Comparison of ENCODE assay signal across 8 mouse cellular contexts in genomic region chr5:120587940-120588568, GRCm38 (mm10). TPM values are rescaled to one million over a fixed set of nuclear protein-coding genes. Genes with fewer than 3 reads are reported as not detected.
DNase-seq lines count a peak whose midpoint lies in the region; ATAC-seq lines count a peak whose summit lies in the region.

No protein-coding gene starts in this region.

- H3K27me3 ChIP-seq in forebrain, embryonic 13.5 days, result no peaks in the 10 kb centered on the region
- H3K27me3 ChIP-seq in liver, embryonic 12.5 days (replicated peaks), result no peaks in the 10 kb centered on the region

- H3K36me3 ChIP-seq in forebrain, embryonic 13.5 days (ENCODE audit: poor library complexity, severe bottlenecking), result peaks cover 17% of the 10 kb centered on the region
- H3K36me3 ChIP-seq in liver, embryonic 12.5 days, result peaks cover 24% of the 10 kb centered on the region

- 0 out of 2 replicates have a peak, but pooled peaks have one; percentile 3 for ATAC-seq in cerebellum, adult (ENCODE audit: insufficient number of reproducible peaks, low FRiP score, low TSS enrichment)
- no peak for ATAC-seq in forebrain, embryonic 13.5 days
- ATAC-seq in liver, embryonic 12.5 days, result peak; percentile 58
- no peak for ATAC-seq in activated CD4-positive, CD25-positive, alpha-beta regulatory T cell, adult 4 months

- H3K27ac ChIP-seq in forebrain, embryonic 13.5 days, result peak overlapping the region; percentile 59; the same call in 1 of the 2 replicates
- peak overlapping the region; percentile 95 for H3K27ac ChIP-seq in liver, embryonic 12.5 days

- H3K4me3 ChIP-seq in forebrain, embryonic 13.5 days, result peak overlapping the region; percentile 68
- H3K4me3 ChIP-seq in liver, embryonic 12.5 days, result peak overlapping the region; percentile 93

- peak overlapping the region; percentile 88 for H3K9ac ChIP-seq in forebrain, embryonic 13.5 days
- peak overlapping the region; percentile 97 for H3K9ac ChIP-seq in liver, embryonic 12.5 days

- no peak for DNase-seq in cerebellum, adult 8-10 months
- peak; percentile 42 for DNase-seq in 3134 (ENCODE audit: extremely low read depth, insufficient read length, low spot score)
- DNase-seq in frontal cortex, postnatal 36 days (ENCODE audit: low spot score in 2 of 2), result no peak
- no peak for DNase-seq in testis, postnatal 10 days (ENCODE audit: low spot score)

- no peaks in the 10 kb centered on the region for H3K9me3 ChIP-seq in forebrain, embryonic 13.5 days (replicated peaks)
- H3K9me3 ChIP-seq in liver, embryonic 12.5 days (replicated peaks), result peaks cover 8% of the 10 kb centered on the region; the same call in 1 of the 2 replicates

- 3% methylated on average over 29 of the region's 29 CpGs for WGBS in forebrain, embryonic 13.5 days
- 1% methylated on average over 29 of the region's 29 CpGs for WGBS in liver, embryonic 12.5 days (ENCODE audit: insufficient replicate concordance)

- H3K4me2 ChIP-seq in forebrain, embryonic 13.5 days, result peak overlapping the region; percentile 99
- peak overlapping the region; percentile 80 for H3K4me2 ChIP-seq in liver, embryonic 12.5 days

- peaks cover 34% of the 10 kb centered on the region for H3K4me1 ChIP-seq in forebrain, embryonic 13.5 days
- peaks cover 66% of the 10 kb centered on the region for H3K4me1 ChIP-seq in liver, embryonic 12.5 days

RNA-seq across cellular contexts. Expression of gene Tpcn1, which starts 0.4 kb away (rescaled TPM):
- 14.8 and 15.8 TPM in 2 replicates for polyA plus RNA-seq in forebrain, embryonic 13.5 days (2015; fragmentation: Nextera tagmentation; extraction: Ambion mirVana)
- 24.8 and 25.4 TPM in 2 replicates for polyA plus RNA-seq in liver, embryonic 12.5 days (2016; fragmentation: Nextera tagmentation; extraction: Ambion mirVana)
- polyA plus RNA-seq in activated CD4-positive, CD25-positive, alpha-beta regulatory T cell, adult 4 months (2017; shearing (Covaris generic)), result 10 to 100 TPM; 10.9 to 13.0 TPM

RNA-seq across cellular contexts. Expression of gene Iqcd, which starts 0.8 kb away (rescaled TPM):
- polyA plus RNA-seq in forebrain, embryonic 13.5 days (2015; fragmentation: Nextera tagmentation; extraction: Ambion mirVana), result 1.1 and 2.3 TPM in 2 replicates
- 2.0 and 2.1 TPM in 2 replicates for polyA plus RNA-seq in liver, embryonic 12.5 days (2016; fragmentation: Nextera tagmentation; extraction: Ambion mirVana)
- polyA plus RNA-seq in activated CD4-positive, CD25-positive, alpha-beta regulatory T cell, adult 4 months (2017; shearing (Covaris generic)), result under 1 TPM; 0.41 to 0.70 TPM

RNA-seq across cellular contexts. Expression of gene Rita1, which starts 24.3 kb away (rescaled TPM):
- 19.0 TPM in 2 replicates for polyA plus RNA-seq in forebrain, embryonic 13.5 days (2015; fragmentation: Nextera tagmentation; extraction: Ambion mirVana)
- polyA plus RNA-seq in liver, embryonic 12.5 days (2016; fragmentation: Nextera tagmentation; extraction: Ambion mirVana), result 7.3 and 8.4 TPM in 2 replicates
- 1 to 10 TPM; 1.1 to 2.4 TPM for polyA plus RNA-seq in activated CD4-positive, CD25-positive, alpha-beta regulatory T cell, adult 4 months (2017; shearing (Covaris generic))

RNA-seq across cellular contexts. Expression of gene Ddx54, which starts 24.5 kb away (rescaled TPM):
- 45.3 and 48.0 TPM in 2 replicates for polyA plus RNA-seq in forebrain, embryonic 13.5 days (2015; fragmentation: Nextera tagmentation; extraction: Ambion mirVana)
- 35.0 and 36.3 TPM in 2 replicates for polyA plus RNA-seq in liver, embryonic 12.5 days (2016; fragmentation: Nextera tagmentation; extraction: Ambion mirVana)
- 10 to 100 TPM; 11.7 to 18.4 TPM for polyA plus RNA-seq in activated CD4-positive, CD25-positive, alpha-beta regulatory T cell, adult 4 months (2017; shearing (Covaris generic))

RNA-seq across cellular contexts. Expression of gene Cfap73, which starts 46.0 kb away (rescaled TPM):
- 0.65 TPM in 1 of 2 replicates, not detected in the other for polyA plus RNA-seq in forebrain, embryonic 13.5 days (2015; fragmentation: Nextera tagmentation; extraction: Ambion mirVana)
- not detected in 2 replicates for polyA plus RNA-seq in liver, embryonic 12.5 days (2016; fragmentation: Nextera tagmentation; extraction: Ambion mirVana)
- not detected for polyA plus RNA-seq in activated CD4-positive, CD25-positive, alpha-beta regulatory T cell, adult 4 months (2017; shearing (Covaris generic))

Comparison
In these comparisons a context has a peak if more than half of its experiments do, and no peak if none do; other contexts are left out.
1. ATAC-seq: peak in cerebellum, adult (single experiment) and liver, embryonic 12.5 days (single experiment); none in forebrain, embryonic 13.5 days (single experiment) and activated CD4-positive, CD25-positive, alpha-beta regulatory T cell, adult 4 months (single experiment).